Mouse (Mus musculus) left cerebral cortex, adult 11 months (tissue): ENCODE measurements around the gene Atxn10.

Source experiments
- DNase-seq: peaks from one replicate; pipeline ENCODE4 v3.0.0; 2022; ENCODE audit warnings: low spot score

Gene Atxn10

DNA sequence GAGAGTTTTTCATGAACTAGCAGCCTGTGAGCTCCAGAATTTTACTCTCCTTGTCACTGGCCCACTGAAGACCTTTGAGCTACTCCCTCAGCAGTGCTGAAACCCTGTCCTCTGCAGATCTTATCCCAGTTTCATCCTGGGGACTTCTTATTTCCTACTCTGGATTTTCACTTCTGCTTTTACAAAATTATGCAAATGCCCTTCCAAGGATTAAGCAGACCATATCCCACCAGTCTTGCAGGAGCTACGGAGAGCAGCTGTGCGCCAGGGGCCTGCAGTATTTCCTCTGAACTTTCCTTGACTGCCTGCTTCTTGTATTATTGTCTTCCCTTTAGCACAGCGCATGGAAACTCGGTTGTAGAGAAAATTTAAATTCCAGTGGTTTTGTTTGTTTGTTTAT is 68.7 kb downstream of the Atxn10 start:
- no peak for DNase-seq

DNA sequence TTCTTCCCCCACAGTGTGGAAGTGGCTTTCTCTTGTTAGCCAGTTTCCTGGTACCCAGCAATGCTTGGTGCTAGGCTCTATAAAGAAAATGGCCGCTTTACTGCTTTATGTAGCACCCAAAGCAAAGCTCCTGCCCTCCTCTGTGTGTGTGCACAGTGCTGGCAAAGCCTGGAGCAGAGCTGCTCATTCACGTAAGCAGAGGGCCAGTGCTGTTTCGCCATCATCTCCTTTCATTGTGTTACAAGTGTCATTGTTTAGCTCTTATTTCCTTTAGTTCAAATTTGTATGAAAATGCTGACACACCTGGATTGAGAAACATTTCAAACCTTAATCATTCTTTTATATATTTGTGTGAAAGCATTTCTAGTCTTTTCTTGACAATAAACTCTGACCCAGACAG is 69.5 kb downstream of the Atxn10 start:
- no peak for DNase-seq

- no peak for DNase-seq
Observed at GRCm38 (mm10) chr15:85406846-85407245, 70.8 kb downstream of the Atxn10 start.

- DNase-seq, result no peak
Observed at GRCm38 (mm10) chr15:85407342-85407741, 71.3 kb downstream of the Atxn10 start.

- peak; percentile 23 for DNase-seq
Observed at GRCm38 (mm10) chr15:85408790-85409189, 72.7 kb downstream of the Atxn10 start.

DNA sequence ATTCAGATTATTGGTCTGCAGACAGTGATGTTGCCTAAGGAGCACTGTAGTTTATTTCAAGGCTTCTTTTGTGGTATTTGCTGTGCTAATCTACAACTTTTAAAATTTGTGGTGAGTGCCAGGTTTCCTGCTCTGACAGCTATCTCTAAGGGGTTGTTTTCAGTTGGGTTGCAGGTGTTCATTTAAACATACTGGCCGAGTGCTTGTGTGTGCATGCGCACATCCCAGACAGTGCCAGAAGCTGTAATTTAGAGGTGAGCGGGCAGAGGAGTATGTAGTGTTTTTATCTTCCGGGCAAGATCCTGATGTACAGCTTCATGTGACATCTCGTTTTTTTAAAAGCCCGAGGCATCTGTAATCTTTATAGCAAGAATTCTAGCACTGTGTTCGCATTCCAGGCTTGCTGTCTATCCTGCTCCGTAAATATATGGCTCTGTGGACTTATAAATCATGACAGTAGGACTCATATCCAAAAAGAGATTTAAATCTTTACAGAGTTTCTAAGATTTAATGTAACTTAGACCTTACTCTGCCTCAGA is 73.3 kb downstream of the Atxn10 start:
- no peak for DNase-seq

DNA sequence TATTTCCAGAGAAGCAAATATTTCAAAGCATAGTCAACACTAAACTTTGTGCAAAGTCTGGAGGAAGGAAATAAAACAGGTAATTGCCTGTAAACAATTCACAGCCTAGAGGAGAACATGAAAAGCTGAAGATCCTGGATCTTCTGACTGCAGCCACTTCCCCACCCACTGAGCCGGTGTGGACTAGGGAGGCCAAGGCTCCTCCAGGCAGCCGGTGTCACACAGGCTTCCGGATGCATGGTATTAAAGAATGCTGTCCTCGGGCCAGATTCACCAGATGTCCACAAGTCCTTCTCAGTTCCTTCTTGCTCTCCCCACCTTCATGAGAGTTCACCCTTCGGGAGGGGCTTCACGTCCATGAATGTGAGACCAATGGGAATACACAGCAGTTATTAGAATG is 73.8 kb downstream of the Atxn10 start:
- no peak for DNase-seq

GRCm38 (mm10) chr15:85414620-85415019 is 78.6 kb downstream of the Atxn10 start:
- DNase-seq, result no peak

GRCm38 (mm10) chr15:85420686-85421085 is 84.6 kb downstream of the Atxn10 start:
- DNase-seq, result no peak

- DNase-seq, result no peak
Observed at GRCm38 (mm10) chr15:85424197-85424596, 88.2 kb downstream of the Atxn10 start.

DNA sequence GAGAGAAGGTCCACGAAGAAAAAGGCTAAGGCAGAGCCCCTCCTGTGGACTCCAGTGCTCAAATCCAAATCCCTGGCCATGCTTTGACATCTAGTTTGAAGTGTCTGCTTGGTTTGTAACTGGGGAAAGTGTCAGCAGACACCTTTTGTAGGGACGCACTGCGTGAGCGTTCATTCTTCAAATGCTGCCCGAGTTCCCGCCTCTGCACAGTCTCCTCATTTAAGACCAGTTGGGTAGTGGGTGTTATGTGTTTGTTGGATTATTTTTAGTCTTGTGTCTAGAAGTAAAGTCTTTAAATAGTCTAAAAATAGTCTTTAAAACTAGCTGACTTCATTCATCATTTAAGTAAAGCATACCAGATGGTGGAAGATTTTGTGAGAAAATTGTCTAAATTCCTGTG is 92.1 kb downstream of the Atxn10 start:
- DNase-seq, result peak; percentile 29

DNA sequence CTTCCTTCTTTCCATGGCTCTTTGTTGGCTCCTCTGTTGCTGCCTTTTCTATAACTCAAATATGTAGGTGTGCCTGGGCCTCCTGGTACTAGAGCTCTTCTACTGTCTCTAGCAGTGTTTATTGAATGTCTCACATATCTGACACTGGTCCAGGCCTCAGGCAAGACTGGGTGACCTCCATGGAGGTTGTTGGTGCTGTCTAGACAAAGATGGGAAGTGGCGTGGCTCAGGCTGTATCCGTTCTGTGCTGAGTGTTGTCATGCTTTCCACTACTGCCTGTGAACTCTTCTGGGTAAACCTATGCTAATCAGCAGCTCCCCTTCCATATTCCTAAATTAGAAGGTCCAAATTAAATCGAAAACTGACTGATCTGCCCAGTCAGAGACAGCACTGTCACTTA is 106.5 kb downstream of the Atxn10 start:
- no peak for DNase-seq

DNA sequence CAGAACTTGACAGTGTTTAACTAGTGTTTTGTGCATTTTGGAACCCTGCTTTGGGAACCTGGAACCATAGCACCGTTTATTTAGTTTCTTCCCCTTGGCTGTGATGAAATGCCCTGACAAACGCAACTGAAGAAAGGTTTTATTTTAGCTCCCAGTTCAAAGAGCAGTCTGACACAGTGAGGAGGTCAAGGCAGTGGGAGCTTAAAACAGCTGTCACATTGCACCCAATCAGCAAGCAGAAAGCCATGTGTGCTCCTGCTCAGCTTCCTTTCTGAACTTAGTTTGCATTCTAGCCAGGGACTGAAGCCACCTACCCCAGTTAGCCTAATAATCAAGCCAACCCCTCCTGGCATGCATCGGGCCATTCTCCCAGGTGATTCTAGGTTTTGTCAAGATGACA is 110.6 kb downstream of the Atxn10 start:
- DNase-seq, result no peak

DNA sequence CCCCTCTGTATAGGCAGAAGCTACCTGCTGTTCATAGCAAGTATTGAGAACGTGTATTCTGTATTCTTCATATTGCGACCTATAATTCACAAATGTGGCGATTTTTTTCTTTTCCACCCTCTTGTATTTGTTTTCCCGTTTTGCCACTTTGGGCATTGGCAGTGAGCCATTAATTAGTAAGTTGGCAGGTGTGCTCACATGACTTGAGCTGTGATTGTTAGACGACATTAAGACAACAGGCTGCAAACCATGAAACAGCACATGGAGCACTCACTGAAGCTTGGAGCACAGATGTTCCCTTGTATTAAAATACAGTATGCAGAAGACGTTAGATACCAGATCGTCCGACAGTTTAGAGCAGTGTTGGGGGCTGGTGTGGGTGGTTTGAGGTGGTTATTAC is 120.8 kb downstream of the Atxn10 start:
- DNase-seq, result no peak

DNA sequence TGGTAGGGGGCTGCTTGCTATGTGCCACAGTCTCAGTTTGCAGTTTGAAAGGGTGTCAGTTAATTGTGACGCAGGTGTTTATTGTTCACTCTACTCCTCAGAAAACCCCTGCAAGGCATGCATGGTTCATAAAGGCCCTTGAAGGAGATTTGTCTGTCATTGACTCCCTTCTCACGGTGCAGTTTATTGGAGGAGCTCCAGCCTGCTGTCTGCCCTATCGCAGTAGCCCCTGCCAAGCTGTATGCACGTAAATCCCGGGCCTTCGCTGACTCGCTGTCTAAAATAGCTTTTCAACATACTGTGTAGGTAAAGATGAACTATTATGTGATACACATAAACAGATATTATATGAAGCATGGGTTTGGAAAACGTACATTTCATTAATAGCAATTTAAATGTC is 121.8 kb downstream of the Atxn10 start:
- no peak for DNase-seq

- no peak for DNase-seq
Observed at GRCm38 (mm10) chr15:85458631-85459082, 122.6 kb downstream of the Atxn10 start.

GRCm38 (mm10) chr15:85461541-85461940 is 125.5 kb downstream of the Atxn10 start:
- no peak for DNase-seq

DNA sequence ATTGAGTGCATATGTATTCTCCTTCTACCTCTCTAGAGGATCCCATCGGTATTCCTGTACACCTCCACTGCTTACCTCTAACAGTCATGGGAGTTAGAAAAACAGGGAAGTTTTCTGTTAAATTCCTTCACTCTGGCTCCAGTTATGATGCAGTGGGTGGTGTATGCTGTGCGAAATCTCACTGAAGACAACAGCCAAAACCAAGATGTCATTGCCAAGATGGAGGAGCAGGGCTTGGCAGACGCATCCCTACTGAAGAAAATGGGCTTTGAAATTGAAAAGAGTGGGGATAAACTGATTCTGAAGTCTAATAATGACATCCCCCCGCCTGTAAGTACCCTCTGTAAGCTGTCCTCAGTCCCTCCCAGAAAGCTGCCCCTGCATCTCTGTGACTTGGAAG is 126.1 kb downstream of the Atxn10 start:
- no peak for DNase-seq

DNA sequence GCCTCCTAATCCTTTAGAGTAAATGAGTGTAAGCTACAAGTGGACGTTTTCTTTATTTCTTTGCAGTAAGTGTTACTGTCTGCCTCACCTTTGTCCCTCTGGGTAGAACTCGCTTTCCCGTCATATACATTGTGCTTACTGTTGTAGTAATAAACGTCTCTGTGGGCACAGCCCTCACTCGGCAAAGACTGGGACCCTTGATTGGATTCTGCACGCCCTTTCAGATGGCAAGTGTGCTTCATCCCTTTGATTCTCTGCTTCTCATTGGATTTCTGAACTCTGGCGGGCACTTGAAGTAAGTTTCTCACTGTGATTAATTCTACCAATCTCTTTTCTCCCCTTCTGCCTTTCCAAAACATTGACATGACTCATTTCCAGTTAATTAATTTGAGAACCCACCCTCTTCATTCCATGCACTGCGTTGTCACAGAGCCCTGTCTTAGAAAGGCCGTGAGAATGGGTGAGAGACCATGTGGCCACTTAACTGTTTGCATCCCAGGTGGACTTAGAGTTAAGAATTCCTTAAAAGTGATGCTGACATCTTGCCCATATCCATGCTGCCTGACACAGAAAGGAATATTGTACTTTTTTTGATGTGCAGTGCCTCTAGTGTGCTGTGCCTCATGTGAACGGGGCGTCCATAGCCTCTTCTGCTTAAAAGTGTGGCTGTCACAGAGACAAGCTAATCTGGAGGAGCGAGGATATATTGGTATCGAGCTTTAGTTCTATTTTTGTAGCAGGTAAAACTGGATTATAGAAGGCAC is 127.2 kb downstream of the Atxn10 start:
- DNase-seq, result no peak

- DNase-seq, result no peak
Observed at GRCm38 (mm10) chr15:85464190-85464589, 128.1 kb downstream of the Atxn10 start.

DNA sequence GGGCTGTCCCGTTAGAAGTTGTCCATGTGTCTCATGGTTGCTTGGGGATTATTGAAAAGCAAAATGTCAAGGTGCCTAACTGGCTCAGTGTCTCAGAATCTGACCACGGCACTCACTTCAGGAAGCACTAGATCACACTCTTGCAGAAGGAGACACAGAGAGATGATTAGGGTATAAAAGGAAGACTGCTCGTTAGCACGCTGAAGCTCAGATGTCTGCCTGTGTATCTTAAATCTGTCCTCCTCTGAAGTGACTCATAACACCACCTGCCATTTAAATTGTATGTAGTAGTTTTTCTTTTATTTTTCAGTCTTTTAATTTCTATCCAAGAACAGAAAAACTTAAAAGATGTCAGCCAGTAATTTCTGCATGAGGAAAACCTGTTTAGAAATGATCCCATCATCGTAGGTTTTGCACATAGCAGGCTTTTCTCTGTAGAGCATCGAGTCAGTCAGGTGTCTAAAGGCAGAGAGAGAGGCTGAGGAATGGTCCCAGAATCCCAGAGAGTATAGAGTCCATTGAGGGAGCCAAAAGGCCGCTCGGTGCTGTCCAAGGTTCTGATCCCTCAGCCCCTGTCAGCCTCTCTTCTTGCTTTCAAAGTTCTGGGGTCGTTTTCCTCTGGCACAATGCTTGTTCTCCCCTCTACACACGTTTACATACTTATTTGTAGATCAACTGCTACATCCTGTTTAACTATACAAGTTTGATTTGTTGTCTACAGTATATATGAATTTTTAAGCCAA is 128.9 kb downstream of the Atxn10 start:
- no peak for DNase-seq

GRCm38 (mm10) chr15:85466456-85467067 is 130.5 kb downstream of the Atxn10 start:
- DNase-seq, result no peak

DNA sequence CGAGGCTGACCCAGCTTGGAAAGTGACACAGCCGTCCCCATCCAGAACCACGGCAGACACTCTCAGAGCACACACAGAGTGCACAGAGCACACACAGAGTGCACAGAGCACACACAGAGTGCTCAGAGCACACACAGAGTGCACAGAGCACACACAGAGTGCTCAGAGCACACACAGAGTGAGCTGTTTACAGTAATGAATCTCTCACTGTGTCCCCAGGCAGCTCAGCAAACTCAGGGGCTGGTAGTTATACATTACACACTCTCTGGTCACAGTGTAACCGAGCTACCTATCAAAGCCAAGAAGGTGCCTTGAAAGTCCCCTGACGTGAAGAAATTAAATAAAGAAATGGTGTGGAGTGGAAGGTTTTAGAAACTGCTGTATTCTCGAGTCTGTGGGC is 133.4 kb downstream of the Atxn10 start:
- no peak for DNase-seq
